Mouse (Mus musculus): ENCODE measurements around the gene Ubr3.

The Ubr3 gene

GRCm38 (mm10) chr2:69897039-69897617 lies at the start of gene Ubr3:
Gene Ubr3 (plus strand): TSS chr2:69897246.
- peak; percentile 95 for DNase-seq (ENCODE audit: low read depth, low spot score)

GRCm38 (mm10) chr2:69849215-69849614 lies 47.8 kb upstream of the Ubr3 start:
- DNase-seq (ENCODE audit: low read depth, low spot score) = no peak

- DNase-seq (ENCODE audit: low read depth, low spot score) = no peak
Measured at GRCm38 (mm10) chr2:69851427-69852058, 45.5 kb upstream of the Ubr3 start.

- no peak for DNase-seq (ENCODE audit: low read depth, low spot score)
Measured at GRCm38 (mm10) chr2:69856392-69856791, 40.7 kb upstream of the Ubr3 start.

GRCm38 (mm10) chr2:69857882-69858281 lies 39.2 kb upstream of the Ubr3 start:
- no peak for DNase-seq (ENCODE audit: low read depth, low spot score)

GRCm38 (mm10) chr2:69860972-69861452 lies 36.0 kb upstream of the Ubr3 start:
- DNase-seq (ENCODE audit: low read depth, low spot score) = no peak

- peak; percentile 93 for DNase-seq (ENCODE audit: low read depth, low spot score)
Measured at GRCm38 (mm10) chr2:69861485-69862091, 35.5 kb upstream of the Ubr3 start, which contains the start of gene Ssb. Gene Ssb (plus strand): TSS chr2:69861562.

- no peak for DNase-seq (ENCODE audit: low read depth, low spot score)
Measured at GRCm38 (mm10) chr2:69862117-69862657, 34.9 kb upstream of the Ubr3 start.

GRCm38 (mm10) chr2:69883990-69884391 lies 13.1 kb upstream of the Ubr3 start:
- no peak for DNase-seq (ENCODE audit: low read depth, low spot score)

GRCm38 (mm10) chr2:69884581-69884980 lies 12.5 kb upstream of the Ubr3 start:
- DNase-seq (ENCODE audit: low read depth, low spot score) = no peak

GRCm38 (mm10) chr2:69885050-69885449 lies 12.0 kb upstream of the Ubr3 start:
- no peak for DNase-seq (ENCODE audit: low read depth, low spot score)

GRCm38 (mm10) chr2:69885451-69886305 lies 11.4 kb upstream of the Ubr3 start, which contains the start of gene Mettl5:
Gene Mettl5 (minus strand): TSS chr2:69885615.
- DNase-seq (ENCODE audit: low read depth, low spot score) = peak; percentile 85

- no peak for DNase-seq (ENCODE audit: low read depth, low spot score)
Measured at GRCm38 (mm10) chr2:69888957-69889356, 8.1 kb upstream of the Ubr3 start.

- DNase-seq (ENCODE audit: low read depth, low spot score) = no peak
Measured at GRCm38 (mm10) chr2:69890843-69891242, 6.2 kb upstream of the Ubr3 start.

GRCm38 (mm10) chr2:69893145-69893544 lies 3.9 kb upstream of the Ubr3 start:
- DNase-seq (ENCODE audit: low read depth, low spot score) = no peak

GRCm38 (mm10) chr2:69893891-69894290 lies 3.2 kb upstream of the Ubr3 start:
- no peak for DNase-seq (ENCODE audit: low read depth, low spot score)

GRCm38 (mm10) chr2:69895502-69896223 lies 1.4 kb upstream of the Ubr3 start:
- no peak for DNase-seq (ENCODE audit: low read depth, low spot score)

- DNase-seq (ENCODE audit: low read depth, low spot score) = no peak
Measured at GRCm38 (mm10) chr2:69896224-69896581, 843 bp upstream of the Ubr3 start.

- DNase-seq (ENCODE audit: low read depth, low spot score) = no peak
Measured at GRCm38 (mm10) chr2:69897618-69898575, 851 bp downstream of the Ubr3 start.

- no peak for DNase-seq (ENCODE audit: low read depth, low spot score)
Measured at GRCm38 (mm10) chr2:69903541-69903940, 6.5 kb downstream of the Ubr3 start.
